Mouse (Mus musculus) hindbrain, embryonic 14.5 days (tissue): ENCODE measurements around the gene Crabp1. TPM values are rescaled to one million over a fixed set of nuclear protein-coding genes. Genes with fewer than 3 reads are reported as not detected.

ENCODE experiments used
- polyA plus RNA-seq: library from polyadenylated mRNA; unstranded; fragments of >200 nt; fragmentation: Nextera tagmentation; extraction: Ambion mirVana; gene quantifications from 2 replicates; pipeline ENCODE4 v1.2.1, GENCODE M21; 2014

Crabp1 gene
- polyA plus RNA-seq, 1 experiment from 2014 or later: 364 TPM

Other genes with a start within 250 kb of the Crabp1 start
- gene Sh2d7, start 225.8 kb upstream of the Crabp1 start, polyA plus RNA-seq: not detected in 2 replicates
- 67.3 and 69.4 TPM in 2 replicates for gene Cib2, start 204.5 kb upstream of the Crabp1 start, polyA plus RNA-seq
- gene Idh3a, start 178.4 kb upstream of the Crabp1 start, polyA plus RNA-seq: 166 and 198 TPM in 2 replicates
- 32.4 and 38.9 TPM in 2 replicates for gene Acsbg1, start 102.9 kb upstream of the Crabp1 start, polyA plus RNA-seq
- 10.2 and 10.9 TPM in 2 replicates for gene Dnaja4, start 65.9 kb upstream of the Crabp1 start, polyA plus RNA-seq
- gene Wdr61, start 30.2 kb upstream of the Crabp1 start, polyA plus RNA-seq: 94.9 and 97.7 TPM in 2 replicates
- 52.0 and 56.6 TPM in 2 replicates for gene Ireb2, start 99.0 kb downstream of the Crabp1 start, polyA plus RNA-seq
- 2.1 and 2.7 TPM in 2 replicates for gene Hykk, start 152.5 kb downstream of the Crabp1 start, polyA plus RNA-seq
- gene Psma4, start 186.0 kb downstream of the Crabp1 start, polyA plus RNA-seq: 257 and 275 TPM in 2 replicates
- 0.38 and 0.71 TPM in 2 replicates for gene AY074887, start 186.2 kb downstream of the Crabp1 start, polyA plus RNA-seq
- 4.2 and 6.0 TPM in 2 replicates for gene Chrna5, start 216.1 kb downstream of the Crabp1 start, polyA plus RNA-seq